Mouse (Mus musculus): ENCODE results near the gene Frmd4a. TPM values are rescaled to one million over a fixed set of nuclear protein-coding genes. Genes with fewer than 3 reads are reported as not detected.

Gene Frmd4a
- polyA plus RNA-seq, 1 experiment from 2014 or later, result 17.7 TPM

GRCm38 (mm10) chr2:4596992-4597391 is 579.5 kb downstream of the Frmd4a start:
- no peak for ATAC-seq (ENCODE audit: insufficient number of reproducible peaks, insufficient read depth, low FRiP score, low read depth)

GRCm38 (mm10) chr2:4601034-4601890 is 583.7 kb downstream of the Frmd4a start:
- Histone ChIP-seq H3K27ac (replicated peaks in 1 of 2; ENCODE audit: control insufficient read depth in 1 of 2, insufficient read depth in 1 of 2, low read depth in 2 of 2, low read length in 2 of 2) (peak overlapping the region in 1 of 2 experiments; percentile 44; a peak in 1 of 4 replicates), H3K4me1 (ENCODE audit: control insufficient read depth in 2 of 2, insufficient read depth in 2 of 2, low read length in 2 of 2) (peaks cover 7 to 18% of the 10 kb centered on the region in 2 experiments), H3K4me3 (ENCODE audit: control insufficient read depth in 1 of 2, insufficient read depth in 1 of 2, low read depth in 1 of 2, low read length in 2 of 2) (no peak overlapping the region), H3K4me2 (ENCODE audit: low read length) (no peak overlapping the region), H3K36me3 (ENCODE audit: control insufficient read depth, insufficient read depth, low read length) (peaks cover 81% of the 10 kb centered on the region), H3K9me3 (ENCODE audit: control insufficient read depth, low read length) (no peaks in the 10 kb centered on the region), H3K27me3 (ENCODE audit: control insufficient read depth, insufficient read depth, low read length) (no peaks in the 10 kb centered on the region), H3K9ac (ENCODE audit: low read length) (no peak overlapping the region)
- ATAC-seq (ENCODE audit: insufficient number of reproducible peaks, insufficient read depth, low FRiP score, low read depth), result no peak
- 42% methylated on average over 15 of the region's 15 CpGs for WGBS

More at GRCm38 (mm10) chr2:4596992-4597391, 579.5 kb downstream of the Frmd4a start:
- Histone ChIP-seq H3K9ac (ENCODE audit: low read length) (no peak overlapping the region), H3K9me3 (ENCODE audit: control insufficient read depth, low read length) (no peaks in the 10 kb centered on the region), H3K4me1 (ENCODE audit: control insufficient read depth in 2 of 2, insufficient read depth in 2 of 2, low read length in 2 of 2) (peaks cover 12 to 32% of the 10 kb centered on the region in 2 experiments), H3K4me3 (ENCODE audit: control insufficient read depth in 1 of 2, insufficient read depth in 1 of 2, low read depth in 1 of 2, low read length in 2 of 2) (no peak overlapping the region), H3K27ac (replicated peaks in 1 of 2; ENCODE audit: control insufficient read depth in 1 of 2, insufficient read depth in 1 of 2, low read depth in 2 of 2, low read length in 2 of 2) (no peak overlapping the region), H3K27me3 (ENCODE audit: control insufficient read depth, insufficient read depth, low read length) (no peaks in the 10 kb centered on the region), H3K36me3 (ENCODE audit: control insufficient read depth, insufficient read depth, low read length) (peaks cover 74% of the 10 kb centered on the region), H3K4me2 (ENCODE audit: low read length) (no peak overlapping the region)
- WGBS, result 91% methylated on average over 7 of the region's 7 CpGs

- WGBS, result 79% methylated on average over 33 of the region's 33 CpGs
- Histone ChIP-seq H3K36me3 (ENCODE audit: control insufficient read depth, insufficient read depth, low read length) (peaks cover 82% of the 10 kb centered on the region), H3K4me1 (ENCODE audit: control insufficient read depth in 2 of 2, insufficient read depth in 2 of 2, low read length in 2 of 2) (peaks cover 7 to 18% of the 10 kb centered on the region in 2 experiments), H3K4me2 (ENCODE audit: low read length) (no peak overlapping the region), H3K4me3 (ENCODE audit: control insufficient read depth in 1 of 2, insufficient read depth in 1 of 2, low read depth in 1 of 2, low read length in 2 of 2) (no peak overlapping the region), H3K27ac (replicated peaks in 1 of 2; ENCODE audit: control insufficient read depth in 1 of 2, insufficient read depth in 1 of 2, low read depth in 2 of 2, low read length in 2 of 2) (no peak overlapping the region), H3K27me3 (ENCODE audit: control insufficient read depth, insufficient read depth, low read length) (no peaks in the 10 kb centered on the region), H3K9me3 (ENCODE audit: control insufficient read depth, low read length) (no peaks in the 10 kb centered on the region), H3K9ac (ENCODE audit: low read length) (no peak overlapping the region)
- no peak for ATAC-seq (ENCODE audit: insufficient number of reproducible peaks, insufficient read depth, low FRiP score, low read depth)
These were observed 585.9 kb downstream of the Frmd4a start for GRCm38 (mm10) chr2:4603361-4603945.

GRCm38 (mm10) chr2:4606559-4606958 is 589.0 kb downstream of the Frmd4a start:
- Histone ChIP-seq H3K9me3 (ENCODE audit: control insufficient read depth, low read length) (no peaks in the 10 kb centered on the region), H3K4me1 (ENCODE audit: control insufficient read depth in 2 of 2, insufficient read depth in 2 of 2, low read length in 2 of 2) (peaks cover 0 to 4% of the 10 kb centered on the region in 2 experiments; a peak in 2 of 4 replicates), H3K9ac (ENCODE audit: low read length) (no peak overlapping the region), H3K27me3 (ENCODE audit: control insufficient read depth, insufficient read depth, low read length) (no peaks in the 10 kb centered on the region), H3K4me2 (ENCODE audit: low read length) (no peak overlapping the region), H3K4me3 (ENCODE audit: control insufficient read depth in 1 of 2, insufficient read depth in 1 of 2, low read depth in 1 of 2, low read length in 2 of 2) (no peak overlapping the region), H3K36me3 (ENCODE audit: control insufficient read depth, insufficient read depth, low read length) (peaks cover 97% of the 10 kb centered on the region), H3K27ac (replicated peaks in 1 of 2; ENCODE audit: control insufficient read depth in 1 of 2, insufficient read depth in 1 of 2, low read depth in 2 of 2, low read length in 2 of 2) (no peak overlapping the region)
- 98% methylated on average over 3 of the region's 3 CpGs for WGBS
- ATAC-seq (ENCODE audit: insufficient number of reproducible peaks, insufficient read depth, low FRiP score, low read depth), result no peak

GRCm38 (mm10) chr2:4608253-4608652 is 590.7 kb downstream of the Frmd4a start:
- Histone ChIP-seq H3K9ac (ENCODE audit: low read length) (no peak overlapping the region), H3K4me1 (ENCODE audit: control insufficient read depth in 2 of 2, insufficient read depth in 2 of 2, low read length in 2 of 2) (no peaks in the 10 kb centered on the region), H3K4me2 (ENCODE audit: low read length) (no peak overlapping the region), H3K36me3 (ENCODE audit: control insufficient read depth, insufficient read depth, low read length) (peaks cover 97% of the 10 kb centered on the region), H3K27ac (replicated peaks in 1 of 2; ENCODE audit: control insufficient read depth in 1 of 2, insufficient read depth in 1 of 2, low read depth in 2 of 2, low read length in 2 of 2) (no peak overlapping the region), H3K9me3 (ENCODE audit: control insufficient read depth, low read length) (no peaks in the 10 kb centered on the region), H3K27me3 (ENCODE audit: control insufficient read depth, insufficient read depth, low read length) (no peaks in the 10 kb centered on the region), H3K4me3 (ENCODE audit: control insufficient read depth in 1 of 2, insufficient read depth in 1 of 2, low read depth in 1 of 2, low read length in 2 of 2) (no peak overlapping the region)
- WGBS, result 86% methylated on average over 3 of the region's 3 CpGs
- ATAC-seq (ENCODE audit: insufficient number of reproducible peaks, insufficient read depth, low FRiP score, low read depth), result no peak

GRCm38 (mm10) chr2:4609433-4609832 is 591.9 kb downstream of the Frmd4a start:
- Histone ChIP-seq H3K27ac (replicated peaks in 1 of 2; ENCODE audit: control insufficient read depth in 1 of 2, insufficient read depth in 1 of 2, low read depth in 2 of 2, low read length in 2 of 2) (no peak overlapping the region), H3K9me3 (ENCODE audit: control insufficient read depth, low read length) (no peaks in the 10 kb centered on the region), H3K4me2 (ENCODE audit: low read length) (no peak overlapping the region), H3K36me3 (ENCODE audit: control insufficient read depth, insufficient read depth, low read length) (peaks cover 94% of the 10 kb centered on the region), H3K4me1 (ENCODE audit: control insufficient read depth in 2 of 2, insufficient read depth in 2 of 2, low read length in 2 of 2) (peaks cover 0 to 2% of the 10 kb centered on the region in 2 experiments; a peak in 1 of 4 replicates), H3K9ac (ENCODE audit: low read length) (no peak overlapping the region), H3K27me3 (ENCODE audit: control insufficient read depth, insufficient read depth, low read length) (no peaks in the 10 kb centered on the region), H3K4me3 (ENCODE audit: control insufficient read depth in 1 of 2, insufficient read depth in 1 of 2, low read depth in 1 of 2, low read length in 2 of 2) (no peak overlapping the region)
- WGBS, result 85% methylated on average over 10 of the region's 10 CpGs
- no peak for ATAC-seq (ENCODE audit: insufficient number of reproducible peaks, insufficient read depth, low FRiP score, low read depth)

- Histone ChIP-seq H3K27ac (replicated peaks in 1 of 2; ENCODE audit: control insufficient read depth in 1 of 2, insufficient read depth in 1 of 2, low read depth in 2 of 2, low read length in 2 of 2) (no peak overlapping the region), H3K9ac (ENCODE audit: low read length) (no peak overlapping the region), H3K36me3 (ENCODE audit: control insufficient read depth, insufficient read depth, low read length) (peaks cover 76% of the 10 kb centered on the region), H3K4me3 (ENCODE audit: control insufficient read depth in 1 of 2, insufficient read depth in 1 of 2, low read depth in 1 of 2, low read length in 2 of 2) (no peak overlapping the region), H3K4me2 (ENCODE audit: low read length) (no peak overlapping the region), H3K9me3 (ENCODE audit: control insufficient read depth, low read length) (no peaks in the 10 kb centered on the region), H3K4me1 (ENCODE audit: control insufficient read depth in 2 of 2, insufficient read depth in 2 of 2, low read length in 2 of 2) (peaks cover 2 to 3% of the 10 kb centered on the region in 2 experiments; a peak in 1 of 4 replicates), H3K27me3 (ENCODE audit: control insufficient read depth, insufficient read depth, low read length) (no peaks in the 10 kb centered on the region)
- ATAC-seq (ENCODE audit: insufficient number of reproducible peaks, insufficient read depth, low FRiP score, low read depth), result no peak
- 79% methylated on average over 6 of the region's 6 CpGs for WGBS
These were observed 593.8 kb downstream of the Frmd4a start for GRCm38 (mm10) chr2:4611295-4611694.
